Mouse (Mus musculus): ENCODE data around the gene Entr1. TPM values are rescaled to one million over a fixed set of nuclear protein-coding genes. Genes with fewer than 3 reads are reported as not detected.

The Entr1 gene
- polyA plus RNA-seq, 1 experiment = 68.4 TPM

DNA sequence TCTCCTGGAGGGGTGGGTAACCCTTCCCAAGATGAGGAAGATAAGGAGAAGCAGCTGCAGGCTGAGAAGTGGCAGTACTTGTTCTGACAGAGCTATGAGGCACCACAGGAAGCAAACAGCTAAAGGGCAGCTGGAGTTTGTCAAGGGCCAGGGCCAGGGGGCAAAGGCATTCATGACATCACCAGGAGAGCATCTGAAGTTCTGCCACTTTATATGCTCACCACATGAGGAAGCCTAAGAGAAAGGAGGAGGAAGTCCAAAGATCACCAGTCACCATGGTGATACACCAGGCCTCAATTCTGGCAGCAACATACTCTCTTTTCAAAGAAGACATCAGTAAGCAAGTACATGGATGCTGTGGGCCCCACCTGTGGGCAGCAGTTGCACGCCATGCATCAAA is 34.0 kb upstream of the Entr1 start:
- no peaks in the 10 kb centered on the region for H3K4me1 ChIP-seq (ENCODE audit: control insufficient read depth, insufficient read depth, low read length)
- no peaks in the 10 kb centered on the region for H3K9me3 ChIP-seq (replicated peaks; ENCODE audit: control insufficient read depth, insufficient read depth, low read length, poor library complexity, severe bottlenecking)
- no peak overlapping the region for H3K9ac ChIP-seq (ENCODE audit: low read depth, poor library complexity, severe bottlenecking)
- no peaks in the 10 kb centered on the region for H3K27me3 ChIP-seq (ENCODE audit: control insufficient read depth, insufficient read depth, low read length, poor library complexity, severe bottlenecking)
- no peak for TF ChIP-seq EP300 (IDR thresholded peaks at IDR 0.05; ENCODE audit: insufficient read depth, low read depth, low read length)
- no peak for TF ChIP-seq CTCF (IDR thresholded peaks at IDR 0.05; ENCODE audit: low read depth, low read length)
- no peak for TF ChIP-seq POLR2A (IDR thresholded peaks at IDR 0.05; ENCODE audit: insufficient read depth, low read length)
- no peak overlapping the region for H3K27ac ChIP-seq (ENCODE audit: insufficient read depth, low read length)
- peaks cover 62% of the 10 kb centered on the region for H3K36me3 ChIP-seq (ENCODE audit: control insufficient read depth, insufficient read depth, low read length, poor library complexity, severe bottlenecking)
- H3K4me3 ChIP-seq (ENCODE audit: low read depth, low read length) = no peak overlapping the region

- H3K27ac ChIP-seq (ENCODE audit: insufficient read depth, low read length) = no peak overlapping the region
- TF ChIP-seq POLR2A (IDR thresholded peaks at IDR 0.05; ENCODE audit: insufficient read depth, low read length) = no peak
- TF ChIP-seq CTCF (IDR thresholded peaks at IDR 0.05; ENCODE audit: low read depth, low read length) = no peak
- TF ChIP-seq EP300 (IDR thresholded peaks at IDR 0.05; ENCODE audit: insufficient read depth, low read depth, low read length) = no peak
- peaks cover 64% of the 10 kb centered on the region for H3K36me3 ChIP-seq (ENCODE audit: control insufficient read depth, insufficient read depth, low read length, poor library complexity, severe bottlenecking)
- no peak overlapping the region for H3K4me3 ChIP-seq (ENCODE audit: low read depth, low read length)
- H3K27me3 ChIP-seq (ENCODE audit: control insufficient read depth, insufficient read depth, low read length, poor library complexity, severe bottlenecking) = no peaks in the 10 kb centered on the region
- no peaks in the 10 kb centered on the region for H3K4me1 ChIP-seq (ENCODE audit: control insufficient read depth, insufficient read depth, low read length)
- no peak overlapping the region for H3K9ac ChIP-seq (ENCODE audit: low read depth, poor library complexity, severe bottlenecking)
- H3K9me3 ChIP-seq (replicated peaks; ENCODE audit: control insufficient read depth, insufficient read depth, low read length, poor library complexity, severe bottlenecking) = no peaks in the 10 kb centered on the region
Observed at GRCm38 (mm10) chr2:26421969-26422368, 32.9 kb upstream of the Entr1 start.

- no peaks in the 10 kb centered on the region for H3K9me3 ChIP-seq (replicated peaks; ENCODE audit: control insufficient read depth, insufficient read depth, low read length, poor library complexity, severe bottlenecking)
- no peak overlapping the region for H3K27ac ChIP-seq (ENCODE audit: insufficient read depth, low read length)
- H3K9ac ChIP-seq (ENCODE audit: low read depth, poor library complexity, severe bottlenecking) = no peak overlapping the region
- TF ChIP-seq EP300 (IDR thresholded peaks at IDR 0.05; ENCODE audit: insufficient read depth, low read depth, low read length) = no peak
- TF ChIP-seq POLR2A (IDR thresholded peaks at IDR 0.05; ENCODE audit: insufficient read depth, low read length) = no peak
- TF ChIP-seq CTCF (IDR thresholded peaks at IDR 0.05; ENCODE audit: low read depth, low read length) = no peak
- H3K4me3 ChIP-seq (ENCODE audit: low read depth, low read length) = no peak overlapping the region
- H3K4me1 ChIP-seq (ENCODE audit: control insufficient read depth, insufficient read depth, low read length) = no peaks in the 10 kb centered on the region
- peaks cover 59% of the 10 kb centered on the region for H3K36me3 ChIP-seq (ENCODE audit: control insufficient read depth, insufficient read depth, low read length, poor library complexity, severe bottlenecking)
- H3K27me3 ChIP-seq (ENCODE audit: control insufficient read depth, insufficient read depth, low read length, poor library complexity, severe bottlenecking) = no peaks in the 10 kb centered on the region
Observed at GRCm38 (mm10) chr2:26418120-26418519, 29.0 kb upstream of the Entr1 start.

DNA sequence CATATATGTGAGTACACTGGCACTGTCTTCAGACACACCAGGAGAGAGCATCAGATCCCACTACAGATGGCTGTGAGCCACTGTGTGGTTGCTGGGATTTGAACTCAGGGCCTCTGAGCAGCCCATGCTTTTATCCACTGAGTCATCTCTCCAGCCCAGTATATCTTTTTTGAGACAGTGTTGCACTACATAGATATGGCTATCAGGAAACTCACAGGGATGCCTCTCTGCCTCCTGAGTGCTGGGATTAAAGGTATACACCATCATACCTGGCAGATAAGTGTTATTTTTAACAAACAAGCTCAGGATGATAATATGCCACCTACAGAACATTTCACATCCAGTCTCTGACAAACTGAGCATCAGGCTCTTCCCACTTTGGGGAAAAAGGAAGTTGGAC is 27.9 kb upstream of the Entr1 start:
- no peak for TF ChIP-seq CTCF (IDR thresholded peaks at IDR 0.05; ENCODE audit: low read depth, low read length)
- no peak for TF ChIP-seq EP300 (IDR thresholded peaks at IDR 0.05; ENCODE audit: insufficient read depth, low read depth, low read length)
- TF ChIP-seq POLR2A (IDR thresholded peaks at IDR 0.05; ENCODE audit: insufficient read depth, low read length) = no peak

GRCm38 (mm10) chr2:26410931-26411411 is 21.9 kb upstream of the Entr1 start:
- Histone ChIP-seq H3K4me3 (ENCODE audit: low read depth, low read length) (no peak overlapping the region), H3K36me3 (ENCODE audit: control insufficient read depth, insufficient read depth, low read length, poor library complexity, severe bottlenecking) (peaks cover 28% of the 10 kb centered on the region), H3K9me3 (replicated peaks; ENCODE audit: control insufficient read depth, insufficient read depth, low read length, poor library complexity, severe bottlenecking) (no peaks in the 10 kb centered on the region), H3K9ac (ENCODE audit: low read depth, poor library complexity, severe bottlenecking) (no peak overlapping the region), H3K27me3 (ENCODE audit: control insufficient read depth, insufficient read depth, low read length, poor library complexity, severe bottlenecking) (no peaks in the 10 kb centered on the region), H3K4me1 (ENCODE audit: control insufficient read depth, insufficient read depth, low read length) (no peaks in the 10 kb centered on the region), H3K27ac (ENCODE audit: insufficient read depth, low read length) (no peak overlapping the region)
- TF ChIP-seq CTCF (IDR thresholded peaks at IDR 0.05; ENCODE audit: low read depth, low read length) (no peak), EP300 (IDR thresholded peaks at IDR 0.05; ENCODE audit: insufficient read depth, low read depth, low read length) (no peak), POLR2A (IDR thresholded peaks at IDR 0.05; ENCODE audit: insufficient read depth, low read length) (no peak)

More for the DNA sequence above, 27.9 kb upstream of the Entr1 start:
- H3K36me3 ChIP-seq (ENCODE audit: control insufficient read depth, insufficient read depth, low read length, poor library complexity, severe bottlenecking) = peaks cover 53% of the 10 kb centered on the region
- no peak overlapping the region for H3K4me3 ChIP-seq (ENCODE audit: low read depth, low read length)
- H3K27ac ChIP-seq (ENCODE audit: insufficient read depth, low read length) = no peak overlapping the region
- no peaks in the 10 kb centered on the region for H3K27me3 ChIP-seq (ENCODE audit: control insufficient read depth, insufficient read depth, low read length, poor library complexity, severe bottlenecking)
- no peaks in the 10 kb centered on the region for H3K9me3 ChIP-seq (replicated peaks; ENCODE audit: control insufficient read depth, insufficient read depth, low read length, poor library complexity, severe bottlenecking)
- no peaks in the 10 kb centered on the region for H3K4me1 ChIP-seq (ENCODE audit: control insufficient read depth, insufficient read depth, low read length)
- no peak overlapping the region for H3K9ac ChIP-seq (ENCODE audit: low read depth, poor library complexity, severe bottlenecking)

- Histone ChIP-seq H3K9ac (ENCODE audit: low read depth, poor library complexity, severe bottlenecking) (no peak overlapping the region), H3K36me3 (ENCODE audit: control insufficient read depth, insufficient read depth, low read length, poor library complexity, severe bottlenecking) (peaks cover 19% of the 10 kb centered on the region)
Observed at GRCm38 (mm10) chr2:26410091-26410490, 21.0 kb upstream of the Entr1 start.

More at GRCm38 (mm10) chr2:26410091-26410490, 21.0 kb upstream of the Entr1 start:
- no peaks in the 10 kb centered on the region for H3K27me3 ChIP-seq (ENCODE audit: control insufficient read depth, insufficient read depth, low read length, poor library complexity, severe bottlenecking)
- no peak overlapping the region for H3K27ac ChIP-seq (ENCODE audit: insufficient read depth, low read length)
- H3K4me3 ChIP-seq (ENCODE audit: low read depth, low read length) = no peak overlapping the region
- H3K9me3 ChIP-seq (replicated peaks; ENCODE audit: control insufficient read depth, insufficient read depth, low read length, poor library complexity, severe bottlenecking) = no peaks in the 10 kb centered on the region
- no peaks in the 10 kb centered on the region for H3K4me1 ChIP-seq (ENCODE audit: control insufficient read depth, insufficient read depth, low read length)
- no peak for TF ChIP-seq POLR2A (IDR thresholded peaks at IDR 0.05; ENCODE audit: insufficient read depth, low read length)
- no peak for TF ChIP-seq EP300 (IDR thresholded peaks at IDR 0.05; ENCODE audit: insufficient read depth, low read depth, low read length)
- peak; percentile 0 for TF ChIP-seq CTCF (IDR thresholded peaks at IDR 0.05; ENCODE audit: low read depth, low read length)
